Mouse (Mus musculus) CH12.LX (cell line): ENCODE data around the gene Card19.

Source experiments
- CTCF ChIP-seq, 2 experiments: IDR thresholded peaks in 1 of 2; conservative IDR thresholded peaks in 1 of 2; 2 replicates each; pipeline ENCODE4 v1.5.1; 2011 to 2012; ENCODE audit warnings: low read depth in 2 of 2, low read length in 2 of 2, improper control_type of control experiment in 1 of 2, inconsistent platforms in 1 of 2, mild to moderate bottlenecking in 1 of 2, moderate library complexity in 1 of 2
- EP300 ChIP-seq: IDR thresholded peaks from 2 replicates; pipeline ENCODE4 v1.6.1; 2011; ENCODE audit warnings: low read length, improper control_type of control experiment

DNA sequence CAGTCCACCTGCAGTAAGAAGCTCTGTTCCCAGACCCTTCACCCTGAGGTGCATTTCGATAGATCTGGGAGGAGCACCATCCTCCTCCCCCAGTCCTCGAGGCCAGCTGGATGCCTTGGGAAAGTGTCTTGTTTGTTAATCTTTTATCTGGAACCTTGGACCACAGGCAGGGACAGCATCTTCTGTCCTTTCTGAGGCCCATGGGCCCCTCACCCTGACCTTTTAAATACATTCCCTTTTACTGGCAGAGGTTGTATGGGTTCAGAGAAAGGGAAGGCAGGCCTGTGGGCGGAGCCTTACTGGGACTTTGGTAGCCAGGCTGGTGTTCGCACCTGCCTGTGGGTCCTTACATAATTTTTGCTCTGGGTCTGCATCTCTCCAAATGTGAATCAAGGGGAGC lies 29.4 kb upstream of the Card19 start:
- TF ChIP-seq CTCF (conservative IDR thresholded peaks at IDR 0.05 in 1 of 2, IDR thresholded peaks at IDR 0.05 in 1 of 2; ENCODE audit: low read depth in 2 of 2, low read length in 2 of 2) (no peak), EP300 (no peak)
